Mouse (Mus musculus): ENCODE data around the gene Ddx41. TPM values are rescaled to one million over a fixed set of nuclear protein-coding genes. Genes with fewer than 3 reads are reported as not detected.
A peak's percentile ranks its signal among the peaks of the same experiment; 100 is the strongest.

Gene Ddx41
- polyA plus RNA-seq, 1 experiment from 2014 or later, result 66.1 TPM

GRCm38 (mm10) chr13:55527834-55528772 is 8.4 kb downstream of the Ddx41 start:
- Histone ChIP-seq H3K36me3 (ENCODE audit: control insufficient read depth, insufficient read depth, low read length) (peaks cover 33% of the 10 kb centered on the region), H3K27ac (ENCODE audit: low read length) (no peak overlapping the region), H3K4me2 (ENCODE audit: low read depth, low read length) (no peak overlapping the region), H3K9me3 (ENCODE audit: control insufficient read depth, low read length) (no peaks in the 10 kb centered on the region), H3K9ac (ENCODE audit: low read length) (no peak overlapping the region), H3K27me3 (ENCODE audit: control insufficient read depth, insufficient read depth, low read depth, low read length) (no peaks in the 10 kb centered on the region), H3K4me3 (ENCODE audit: low read length) (no peak overlapping the region), H3K4me1 (replicated peaks; ENCODE audit: control insufficient read depth, insufficient read depth, low read length) (no peaks in the 10 kb centered on the region; the same call in 1 of the 2 replicates)
- ATAC-seq (ENCODE audit: low read depth), result no peak
- 72% methylated on average over 18 of the region's 18 CpGs for WGBS

DNA sequence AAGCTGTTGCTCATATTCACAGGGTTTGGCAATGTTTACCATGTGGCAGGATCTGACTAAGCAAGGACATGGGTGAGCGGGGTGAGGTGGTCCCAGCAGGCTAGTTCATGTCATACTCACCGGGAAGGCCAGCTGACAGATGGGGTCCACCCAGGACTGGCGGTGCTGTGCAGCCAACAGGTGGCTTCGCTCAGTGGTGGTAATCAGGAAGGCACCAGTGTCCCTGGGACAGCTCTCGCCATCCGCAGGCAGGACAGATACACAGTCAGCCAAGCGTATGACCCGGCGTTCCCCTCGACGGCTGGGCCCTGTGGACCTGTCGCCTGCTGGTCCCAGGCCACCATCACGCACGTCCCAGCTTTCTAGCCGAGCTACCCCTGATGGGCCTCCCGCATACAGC is 9.2 kb downstream of the Ddx41 start:
- no peak overlapping the region for H3K27ac ChIP-seq (ENCODE audit: low read length)
- no peak overlapping the region for H3K9ac ChIP-seq (ENCODE audit: low read length)
- WGBS, result 76% methylated on average over 16 of the region's 16 CpGs
- H3K4me2 ChIP-seq (ENCODE audit: low read depth, low read length), result no peak overlapping the region
- H3K9me3 ChIP-seq (ENCODE audit: control insufficient read depth, low read length), result no peaks in the 10 kb centered on the region
- no peak for ATAC-seq (ENCODE audit: low read depth)
- H3K27me3 ChIP-seq (ENCODE audit: control insufficient read depth, insufficient read depth, low read depth, low read length), result no peaks in the 10 kb centered on the region
- H3K4me3 ChIP-seq (ENCODE audit: low read length), result no peak overlapping the region
- no peaks in the 10 kb centered on the region; the same call in 1 of the 2 replicates for H3K4me1 ChIP-seq (replicated peaks; ENCODE audit: control insufficient read depth, insufficient read depth, low read length)
- H3K36me3 ChIP-seq (ENCODE audit: control insufficient read depth, insufficient read depth, low read length), result peaks cover 29% of the 10 kb centered on the region

DNA sequence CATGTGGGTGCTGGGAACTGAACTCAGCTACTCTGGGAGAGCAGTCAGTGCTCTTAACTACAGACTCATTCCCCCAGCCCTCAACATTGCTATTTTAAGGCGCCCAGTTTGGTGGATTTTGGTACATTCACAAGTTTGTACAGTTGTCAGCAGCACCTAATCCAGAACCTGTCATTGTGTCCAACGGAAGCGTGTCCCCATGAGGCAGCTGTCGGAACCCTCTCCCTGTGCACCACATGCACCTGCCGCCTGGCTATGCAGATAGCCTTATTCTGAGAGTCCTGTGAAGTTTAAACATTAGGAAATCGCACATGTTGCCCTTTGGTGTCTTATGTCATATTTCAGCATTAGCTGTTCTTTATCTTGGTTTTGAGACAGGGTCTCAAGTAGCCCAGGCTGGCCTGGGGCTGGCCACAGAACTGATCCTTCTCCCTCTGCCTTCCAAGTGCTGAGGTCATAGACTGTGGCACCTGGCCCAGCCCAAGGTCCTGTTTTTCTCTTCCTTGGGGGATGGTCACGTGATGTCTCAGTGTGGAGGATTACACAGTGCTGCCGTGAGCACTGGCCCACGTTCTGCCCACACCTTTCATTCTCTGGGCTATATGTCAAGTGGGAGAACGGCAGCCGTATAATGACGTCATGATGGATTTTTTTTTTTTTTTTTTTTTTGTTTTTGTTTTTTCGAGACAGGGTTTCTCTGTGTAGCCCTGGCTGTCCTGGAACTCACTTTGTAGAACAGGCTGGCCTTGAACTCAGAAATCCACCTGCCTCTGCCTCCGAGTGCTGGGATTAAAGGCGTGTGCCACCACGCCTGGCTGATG is 10.5 kb downstream of the Ddx41 start:
- Histone ChIP-seq H3K9me3 (ENCODE audit: control insufficient read depth, low read length) (no peaks in the 10 kb centered on the region), H3K36me3 (ENCODE audit: control insufficient read depth, insufficient read depth, low read length) (peaks cover 17% of the 10 kb centered on the region), H3K27me3 (ENCODE audit: control insufficient read depth, insufficient read depth, low read depth, low read length) (no peaks in the 10 kb centered on the region), H3K4me2 (ENCODE audit: low read depth, low read length) (no peak overlapping the region), H3K4me3 (ENCODE audit: low read length) (no peak overlapping the region), H3K4me1 (replicated peaks; ENCODE audit: control insufficient read depth, insufficient read depth, low read length) (no peaks in the 10 kb centered on the region; the same call in 1 of the 2 replicates), H3K27ac (ENCODE audit: low read length) (no peak overlapping the region), H3K9ac (ENCODE audit: low read length) (no peak overlapping the region)
- 71% methylated on average over 15 of the region's 16 CpGs for WGBS
- ATAC-seq (ENCODE audit: low read depth), result no peak

DNA sequence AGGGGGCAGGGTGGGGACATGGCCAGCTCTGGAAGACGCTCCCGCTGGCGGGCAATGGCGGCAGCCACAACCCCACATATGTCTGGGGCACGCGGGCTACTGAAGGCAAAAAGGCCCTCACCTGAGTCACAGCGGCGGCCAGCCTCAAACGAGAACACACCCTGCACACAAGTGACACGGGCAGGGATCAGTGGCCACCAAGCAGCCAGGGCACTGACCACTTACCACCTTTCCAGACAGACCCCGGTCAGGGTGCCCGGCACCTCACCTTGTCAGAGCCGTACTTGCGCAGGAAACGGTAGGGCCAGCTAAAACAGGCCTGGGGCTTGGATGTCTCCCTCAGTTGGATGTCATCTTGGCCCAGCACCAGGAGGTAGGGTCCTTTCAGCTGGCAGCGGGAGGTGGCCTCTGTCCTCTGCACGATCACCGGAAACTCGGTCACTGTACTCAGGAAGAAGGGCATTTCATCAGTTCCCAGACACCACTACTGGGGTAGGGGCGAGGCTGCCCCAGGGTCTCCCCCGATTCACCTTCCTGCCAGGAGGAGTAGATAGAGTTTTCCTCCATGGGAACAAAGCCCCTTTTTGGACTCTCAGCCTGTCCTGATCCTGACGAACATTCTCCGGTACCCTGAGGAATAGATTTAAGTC is 12.4 kb downstream of the Ddx41 start:
- Histone ChIP-seq H3K9ac (ENCODE audit: low read length) (no peak overlapping the region), H3K27me3 (ENCODE audit: control insufficient read depth, insufficient read depth, low read depth, low read length) (no peaks in the 10 kb centered on the region), H3K36me3 (ENCODE audit: control insufficient read depth, insufficient read depth, low read length) (peaks cover under 1% of the 10 kb centered on the region; the same call in 1 of the 2 replicates), H3K4me1 (replicated peaks; ENCODE audit: control insufficient read depth, insufficient read depth, low read length) (no peaks in the 10 kb centered on the region; the same call in 1 of the 2 replicates), H3K27ac (ENCODE audit: low read length) (no peak overlapping the region), H3K4me2 (ENCODE audit: low read depth, low read length) (no peak overlapping the region), H3K9me3 (ENCODE audit: control insufficient read depth, low read length) (no peaks in the 10 kb centered on the region), H3K4me3 (ENCODE audit: low read length) (no peak overlapping the region)
- WGBS, result 90% methylated on average over 23 of the region's 23 CpGs
- ATAC-seq (ENCODE audit: low read depth), result no peak

DNA sequence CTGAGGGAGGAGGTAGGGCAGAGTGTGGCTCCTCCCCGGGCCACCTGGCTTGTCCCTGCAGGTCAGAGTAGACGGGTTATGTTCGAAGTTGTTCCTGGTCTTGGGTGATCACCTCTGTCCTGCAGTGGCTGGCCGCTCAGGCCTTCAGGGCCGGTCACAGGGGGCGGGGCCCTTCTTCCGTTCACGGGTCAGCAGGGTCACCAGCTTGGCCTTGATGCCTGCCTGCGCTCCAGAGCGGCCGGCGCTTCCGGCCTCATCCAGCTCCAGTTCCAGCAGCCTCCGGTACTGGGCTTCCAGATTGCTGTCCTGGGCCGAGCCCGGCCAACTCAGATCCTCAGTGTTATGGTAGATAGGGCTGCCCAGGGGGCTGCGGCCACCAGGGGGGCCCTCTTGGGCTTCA is 13.2 kb downstream of the Ddx41 start:
- WGBS, result 59% methylated on average over 17 of the region's 17 CpGs
- no peak for ATAC-seq (ENCODE audit: low read depth)

GRCm38 (mm10) chr13:55522730-55523129 is 13.7 kb downstream of the Ddx41 start:
- Histone ChIP-seq H3K9me3 (ENCODE audit: control insufficient read depth, low read length) (no peaks in the 10 kb centered on the region), H3K27me3 (ENCODE audit: control insufficient read depth, insufficient read depth, low read depth, low read length) (no peaks in the 10 kb centered on the region; the same call in 1 of the 2 replicates), H3K4me3 (ENCODE audit: low read length) (no peak overlapping the region), H3K9ac (ENCODE audit: low read length) (no peak overlapping the region), H3K27ac (ENCODE audit: low read length) (0 out of 2 replicates have a peak overlapping the region, but pooled peaks have one; percentile 14), H3K4me1 (replicated peaks; ENCODE audit: control insufficient read depth, insufficient read depth, low read length) (no peaks in the 10 kb centered on the region; the same call in 1 of the 2 replicates), H3K36me3 (ENCODE audit: control insufficient read depth, insufficient read depth, low read length) (no peaks in the 10 kb centered on the region), H3K4me2 (ENCODE audit: low read depth, low read length) (no peak overlapping the region)
- ATAC-seq (ENCODE audit: low read depth), result 0 out of 2 replicates have a peak, but pooled peaks have one; percentile 32
- WGBS, result 51% methylated on average over 8 of the region's 8 CpGs

More for the DNA sequence above, 13.2 kb downstream of the Ddx41 start:
- Histone ChIP-seq H3K4me3 (ENCODE audit: low read length) (no peak overlapping the region), H3K4me1 (replicated peaks; ENCODE audit: control insufficient read depth, insufficient read depth, low read length) (no peaks in the 10 kb centered on the region; the same call in 1 of the 2 replicates), H3K27me3 (ENCODE audit: control insufficient read depth, insufficient read depth, low read depth, low read length) (no peaks in the 10 kb centered on the region), H3K9me3 (ENCODE audit: control insufficient read depth, low read length) (no peaks in the 10 kb centered on the region), H3K27ac (ENCODE audit: low read length) (no peak overlapping the region), H3K4me2 (ENCODE audit: low read depth, low read length) (no peak overlapping the region), H3K36me3 (ENCODE audit: control insufficient read depth, insufficient read depth, low read length) (no peaks in the 10 kb centered on the region), H3K9ac (ENCODE audit: low read length) (no peak overlapping the region; the same call in 1 of the 2 replicates)

GRCm38 (mm10) chr13:55519606-55520005 is 16.9 kb downstream of the Ddx41 start:
- ATAC-seq (ENCODE audit: low read depth), result no peak
- WGBS, result 65% methylated on average over 4 of the region's 4 CpGs
- no peaks in the 10 kb centered on the region; the same call in 1 of the 2 replicates for H3K27me3 ChIP-seq (ENCODE audit: control insufficient read depth, insufficient read depth, low read depth, low read length)
- no peaks in the 10 kb centered on the region; the same call in 1 of the 2 replicates for H3K4me1 ChIP-seq (replicated peaks; ENCODE audit: control insufficient read depth, insufficient read depth, low read length)
- H3K27ac ChIP-seq (ENCODE audit: low read length), result no peak overlapping the region
- no peaks in the 10 kb centered on the region for H3K36me3 ChIP-seq (ENCODE audit: control insufficient read depth, insufficient read depth, low read length)
- no peaks in the 10 kb centered on the region for H3K9me3 ChIP-seq (ENCODE audit: control insufficient read depth, low read length)
- H3K4me2 ChIP-seq (ENCODE audit: low read depth, low read length), result no peak overlapping the region
- H3K4me3 ChIP-seq (ENCODE audit: low read length), result no peak overlapping the region
- no peak overlapping the region for H3K9ac ChIP-seq (ENCODE audit: low read length)

- Histone ChIP-seq H3K4me1 (replicated peaks; ENCODE audit: control insufficient read depth, insufficient read depth, low read length) (peaks cover 7% of the 10 kb centered on the region), H3K27me3 (ENCODE audit: control insufficient read depth, insufficient read depth, low read depth, low read length) (no peaks in the 10 kb centered on the region; the same call in 1 of the 2 replicates), H3K9me3 (ENCODE audit: control insufficient read depth, low read length) (no peaks in the 10 kb centered on the region), H3K4me3 (ENCODE audit: low read length) (no peak overlapping the region), H3K9ac (ENCODE audit: low read length) (no peak overlapping the region), H3K36me3 (ENCODE audit: control insufficient read depth, insufficient read depth, low read length) (no peaks in the 10 kb centered on the region), H3K27ac (ENCODE audit: low read length) (no peak overlapping the region), H3K4me2 (ENCODE audit: low read depth, low read length) (no peak overlapping the region)
- WGBS, result 6% methylated on average over 5 of the region's 5 CpGs
- ATAC-seq (ENCODE audit: low read depth), result no peak
Observed at GRCm38 (mm10) chr13:55516955-55517354, 19.5 kb downstream of the Ddx41 start.

Measured in lung, embryonic 16.5 days (tissue).